Mouse (Mus musculus): ENCODE measurements at regions not wholly inside any gene's neighbourhood (a gene's known extent, or its start where the extent isn't known, plus 50 kb on each side); places are given as distances from the start of the nearest gene placed in this dataset.

- ATAC-seq (ENCODE audit: insufficient number of reproducible peaks, insufficient read depth, low FRiP score, low TSS enrichment, low read depth), result no peak
- H3K27me3 ChIP-seq, result no peaks in the 10 kb centered on the region
- H3K9ac ChIP-seq, result no peak overlapping the region
- H3K4me1 ChIP-seq, result no peaks in the 10 kb centered on the region
- H3K9me3 ChIP-seq, result no peaks in the 10 kb centered on the region
- H3K4me2 ChIP-seq, result no peak overlapping the region
- no peaks in the 10 kb centered on the region for H3K36me3 ChIP-seq
- no peak overlapping the region for H3K4me3 ChIP-seq
- H3K27ac ChIP-seq, result no peak overlapping the region
- 85% methylated on average over 9 of the region's 9 CpGs for WGBS
Measured at GRCm38 (mm10) chr5:126343570-126343969, 812.0 kb downstream of the Tmem132b start.

- Histone ChIP-seq H3K4me2 (no peak overlapping the region), H3K27ac (no peak overlapping the region), H3K4me3 (no peak overlapping the region), H3K4me1 (no peaks in the 10 kb centered on the region), H3K27me3 (no peaks in the 10 kb centered on the region), H3K9ac (no peak overlapping the region), H3K9me3 (no peaks in the 10 kb centered on the region), H3K36me3 (no peaks in the 10 kb centered on the region)
- ATAC-seq (ENCODE audit: insufficient number of reproducible peaks, insufficient read depth, low FRiP score, low TSS enrichment, low read depth), result no peak
- WGBS, result 94% methylated on average over 2 of the region's 2 CpGs
Measured at GRCm38 (mm10) chr5:126350936-126351335, 819.4 kb downstream of the Tmem132b start.

GRCm38 (mm10) chr5:126369436-126369835, 837.9 kb downstream of the Tmem132b start:
- no peaks in the 10 kb centered on the region for H3K27me3 ChIP-seq

GRCm38 (mm10) chr5:126392306-126392705, 849.3 kb upstream of the Tmem132c start:
- Histone ChIP-seq H3K9ac (no peak overlapping the region), H3K4me2 (no peak overlapping the region), H3K4me1 (no peaks in the 10 kb centered on the region), H3K4me3 (no peak overlapping the region), H3K9me3 (no peaks in the 10 kb centered on the region), H3K27me3 (no peaks in the 10 kb centered on the region), H3K27ac (no peak overlapping the region), H3K36me3 (no peaks in the 10 kb centered on the region)
- 45% methylated on average over 1 of the region's 1 CpGs for WGBS
- no peak for ATAC-seq (ENCODE audit: insufficient number of reproducible peaks, insufficient read depth, low FRiP score, low TSS enrichment, low read depth)

More at GRCm38 (mm10) chr5:126369436-126369835, 837.9 kb downstream of the Tmem132b start:
- Histone ChIP-seq H3K4me3 (no peak overlapping the region), H3K9me3 (no peaks in the 10 kb centered on the region), H3K36me3 (no peaks in the 10 kb centered on the region), H3K27ac (no peak overlapping the region), H3K4me1 (no peaks in the 10 kb centered on the region), H3K9ac (no peak overlapping the region), H3K4me2 (no peak overlapping the region)
- WGBS, result 55% methylated on average over 2 of the region's 2 CpGs
- ATAC-seq (ENCODE audit: insufficient number of reproducible peaks, insufficient read depth, low FRiP score, low TSS enrichment, low read depth), result no peak

- H3K9me3 ChIP-seq, result no peaks in the 10 kb centered on the region
- H3K4me2 ChIP-seq, result no peak overlapping the region
- no peak overlapping the region for H3K9ac ChIP-seq
- no peak overlapping the region for H3K27ac ChIP-seq
- H3K4me1 ChIP-seq, result no peaks in the 10 kb centered on the region
- no peaks in the 10 kb centered on the region for H3K27me3 ChIP-seq
- 44% methylated on average over 8 of the region's 8 CpGs for WGBS
- no peak for ATAC-seq (ENCODE audit: insufficient number of reproducible peaks, insufficient read depth, low FRiP score, low TSS enrichment, low read depth)
- H3K36me3 ChIP-seq, result no peaks in the 10 kb centered on the region
- no peak overlapping the region for H3K4me3 ChIP-seq
Measured at GRCm38 (mm10) chr5:126395331-126395730, 846.3 kb upstream of the Tmem132c start.

- Histone ChIP-seq H3K27me3 (no peaks in the 10 kb centered on the region), H3K9me3 (no peaks in the 10 kb centered on the region), H3K27ac (no peak overlapping the region), H3K4me1 (no peaks in the 10 kb centered on the region), H3K36me3 (no peaks in the 10 kb centered on the region), H3K4me2 (no peak overlapping the region), H3K4me3 (no peak overlapping the region), H3K9ac (no peak overlapping the region)
- 94% methylated on average over 1 of the region's 1 CpGs for WGBS
- no peak for ATAC-seq (ENCODE audit: insufficient number of reproducible peaks, insufficient read depth, low FRiP score, low TSS enrichment, low read depth)
Measured at GRCm38 (mm10) chr5:126431748-126432147, 809.9 kb upstream of the Tmem132c start.

GRCm38 (mm10) chr5:126438696-126439095, 802.9 kb upstream of the Tmem132c start:
- Histone ChIP-seq H3K36me3 (no peaks in the 10 kb centered on the region), H3K27me3 (no peaks in the 10 kb centered on the region), H3K4me3 (no peak overlapping the region), H3K4me1 (no peaks in the 10 kb centered on the region), H3K9me3 (no peaks in the 10 kb centered on the region; the same call in 1 of the 2 replicates), H3K27ac (no peak overlapping the region), H3K4me2 (no peak overlapping the region), H3K9ac (no peak overlapping the region)
- no peak for ATAC-seq (ENCODE audit: insufficient number of reproducible peaks, insufficient read depth, low FRiP score, low TSS enrichment, low read depth)
- WGBS, result 75% methylated on average over 1 of the region's 1 CpGs

- Histone ChIP-seq H3K4me3 (no peak overlapping the region), H3K4me1 (no peaks in the 10 kb centered on the region), H3K4me2 (no peak overlapping the region)
Measured at GRCm38 (mm10) chr5:126440516-126440915, 801.1 kb upstream of the Tmem132c start.

GRCm38 (mm10) chr5:126475761-126476160, 765.8 kb upstream of the Tmem132c start:
- no peak for ATAC-seq (ENCODE audit: insufficient number of reproducible peaks, insufficient read depth, low FRiP score, low TSS enrichment, low read depth)
- no peak overlapping the region for H3K9ac ChIP-seq
- no peak overlapping the region for H3K4me3 ChIP-seq
- H3K4me2 ChIP-seq, result no peak overlapping the region
- 70% methylated on average over 3 of the region's 3 CpGs for WGBS
- H3K27me3 ChIP-seq, result no peaks in the 10 kb centered on the region
- no peaks in the 10 kb centered on the region for H3K36me3 ChIP-seq
- no peaks in the 10 kb centered on the region for H3K9me3 ChIP-seq
- no peaks in the 10 kb centered on the region for H3K4me1 ChIP-seq
- no peak overlapping the region for H3K27ac ChIP-seq

More at GRCm38 (mm10) chr5:126440516-126440915, 801.1 kb upstream of the Tmem132c start:
- WGBS, result 86% methylated on average over 1 of the region's 1 CpGs
- no peaks in the 10 kb centered on the region; the same call in 1 of the 2 replicates for H3K9me3 ChIP-seq
- ATAC-seq (ENCODE audit: insufficient number of reproducible peaks, insufficient read depth, low FRiP score, low TSS enrichment, low read depth), result no peak
- H3K27ac ChIP-seq, result no peak overlapping the region
- no peaks in the 10 kb centered on the region for H3K36me3 ChIP-seq
- no peak overlapping the region for H3K9ac ChIP-seq
- H3K27me3 ChIP-seq, result no peaks in the 10 kb centered on the region

GRCm38 (mm10) chr5:126522076-126522475, 719.5 kb upstream of the Tmem132c start:
- Histone ChIP-seq H3K4me2 (no peak overlapping the region), H3K4me3 (no peak overlapping the region), H3K9me3 (no peaks in the 10 kb centered on the region), H3K9ac (no peak overlapping the region), H3K27ac (no peak overlapping the region), H3K4me1 (no peaks in the 10 kb centered on the region), H3K27me3 (no peaks in the 10 kb centered on the region), H3K36me3 (no peaks in the 10 kb centered on the region)
- no peak for ATAC-seq (ENCODE audit: insufficient number of reproducible peaks, insufficient read depth, low FRiP score, low TSS enrichment, low read depth)
- 56% methylated on average over 4 of the region's 4 CpGs for WGBS

- ATAC-seq (ENCODE audit: insufficient number of reproducible peaks, insufficient read depth, low FRiP score, low TSS enrichment, low read depth), result no peak
- Histone ChIP-seq H3K4me1 (no peaks in the 10 kb centered on the region), H3K9me3 (no peaks in the 10 kb centered on the region), H3K36me3 (no peaks in the 10 kb centered on the region), H3K4me2 (no peak overlapping the region), H3K9ac (no peak overlapping the region), H3K27me3 (no peaks in the 10 kb centered on the region), H3K4me3 (no peak overlapping the region), H3K27ac (no peak overlapping the region)
- WGBS, result 83% methylated on average over 4 of the region's 4 CpGs
Measured at GRCm38 (mm10) chr5:126525863-126526262, 715.7 kb upstream of the Tmem132c start.

GRCm38 (mm10) chr5:126530806-126531527, 710.6 kb upstream of the Tmem132c start:
- Histone ChIP-seq H3K27ac (no peak overlapping the region), H3K4me2 (no peak overlapping the region), H3K9me3 (no peaks in the 10 kb centered on the region), H3K4me1 (no peaks in the 10 kb centered on the region), H3K36me3 (no peaks in the 10 kb centered on the region), H3K4me3 (no peak overlapping the region), H3K27me3 (no peaks in the 10 kb centered on the region), H3K9ac (no peak overlapping the region)
- 78% methylated on average over 5 of the region's 5 CpGs for WGBS
- ATAC-seq (ENCODE audit: insufficient number of reproducible peaks, insufficient read depth, low FRiP score, low TSS enrichment, low read depth), result no peak

All from embryonic facial prominence, embryonic 13.5 days (tissue).